Mouse (Mus musculus) ES-E14 (cell line): ENCODE measurements around the gene Fam181a. TPM values are rescaled to one million over a fixed set of nuclear protein-coding genes. Genes with fewer than 3 reads are reported as not detected.

Experiments used
- DNase-seq: peaks from one replicate; pipeline ENCODE4 v3.0.0-alpha.2; 2013; ENCODE audit warnings: low read depth, low spot score
- H3K27ac ChIP-seq: 2 replicates; pipeline ENCODE4 v1.5.1; 2012; ENCODE audit warnings: low read depth, mild to moderate bottlenecking, low read length, moderate library complexity, mixed read lengths; ENCODE audit not compliant: poor library complexity, insufficient read depth, severe bottlenecking
- H3K36me3 ChIP-seq: 2 replicates; pipeline ENCODE4 v1.6.1; 2012; ENCODE audit warnings: mild to moderate bottlenecking, low read length, moderate library complexity, mixed read lengths; ENCODE audit not compliant: control insufficient read depth, poor library complexity, insufficient read depth, severe bottlenecking
- H3K4me1 ChIP-seq, 2 experiments: fragments of 150-350 bp in 1 of 2; sonication (generic) in 1 of 2; 2 replicates each; pipeline ENCODE4 v1.6.1; 2012; ENCODE audit warnings: low read length in 2 of 2, mild to moderate bottlenecking in 1 of 2, mixed read lengths in 1 of 2; ENCODE audit not compliant: control insufficient read depth in 2 of 2, insufficient read depth in 2 of 2, poor library complexity in 1 of 2
- H3K4me3 ChIP-seq, 2 experiments: fragments of 150-350 bp in 1 of 2; sonication (generic) in 1 of 2; 2 replicates each; pipeline ENCODE4 v1.5.1; 2012; ENCODE audit warnings: low read length in 2 of 2, low read depth in 1 of 2, mild to moderate bottlenecking in 1 of 2, mixed read lengths in 1 of 2; ENCODE audit not compliant: insufficient read depth in 1 of 2, poor library complexity in 1 of 2, severe bottlenecking in 1 of 2
- H3K9ac ChIP-seq: 2 replicates; pipeline ENCODE4 v1.6.1; 2012; ENCODE audit warnings: low read depth, mild to moderate bottlenecking, low read length, mixed read lengths; ENCODE audit not compliant: poor library complexity, insufficient read depth, severe bottlenecking
- H3K9me3 ChIP-seq: fragments of 150-350 bp; sonication (generic); 2 replicates; pipeline ENCODE4 v1.6.1; 2012; ENCODE audit warnings: low read depth, mild to moderate bottlenecking, low read length; ENCODE audit not compliant: control insufficient read depth, insufficient read depth
- CHD2 ChIP-seq: IDR thresholded peaks from 2 replicates; pipeline ENCODE4 v1.6.1; 2014; ENCODE audit warnings: mild to moderate bottlenecking, low read depth, low read length, inconsistent platforms
- HCFC1 ChIP-seq: IDR thresholded peaks from 2 replicates; pipeline ENCODE4 v1.6.1; 2012; ENCODE audit warnings: low read length, inconsistent platforms, borderline replicate concordance; ENCODE audit not compliant: insufficient read depth
- MAFK ChIP-seq: IDR thresholded peaks from 2 replicates; pipeline ENCODE4 v1.6.1; 2014; ENCODE audit warnings: mild to moderate bottlenecking, low read depth, low read length, inconsistent platforms; ENCODE audit not compliant: insufficient read depth
- ZC3H11A ChIP-seq: IDR thresholded peaks from 2 replicates; pipeline ENCODE4 v1.6.1; 2012; ENCODE audit warnings: low read depth, mild to moderate bottlenecking, inconsistent platforms, low read length, borderline replicate concordance
- ZNF384 ChIP-seq: IDR thresholded peaks from 2 replicates; pipeline ENCODE4 v1.6.1; 2012; ENCODE audit warnings: low read depth, low read length, inconsistent platforms
- in situ Hi-C, 2 experiments: fragments of 600-800 bp; cut with MboI; formaldehyde crosslinking; loops; one replicate each; pipeline ENCODE4 v1.15.1; 2025; ENCODE audit warnings: low sequenced_read_pairs in 2 of 2, inconsistent platforms in 1 of 2; ENCODE audit not compliant: unreplicated experiment in 2 of 2
- total RNA-seq: library from RNA; depleted of rRNA; stranded (reverse); fragments of 300-350 nt; gene quantifications from 2 replicates; pipeline ENCODE4 v1.2.3, GENCODE M21; 2012

Fam181a gene
- total RNA-seq, 1 experiment: not detected

DNA sequence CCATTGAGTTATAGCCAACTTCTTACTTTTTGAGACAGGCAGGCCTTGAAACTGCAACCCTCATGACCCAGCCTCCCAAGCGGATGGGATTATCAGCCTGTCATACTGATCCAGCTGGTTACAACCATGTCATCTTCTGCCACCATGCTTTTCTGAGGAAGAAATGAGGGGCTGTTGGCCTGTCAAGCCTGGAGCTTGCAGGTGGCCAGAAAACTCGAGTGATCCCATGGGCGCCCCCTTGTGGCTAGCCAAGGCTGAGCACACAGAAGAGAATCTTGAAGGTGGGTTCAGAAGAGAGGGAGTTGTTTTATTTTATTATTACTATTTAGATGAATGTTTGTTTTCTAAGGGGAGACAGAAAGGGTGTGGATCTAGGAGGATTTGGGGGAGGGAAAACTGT is 4.1 kb upstream of the Fam181a start:
- Histone ChIP-seq H3K36me3 (no peaks in the 10 kb centered on the region), H3K9ac (no peak overlapping the region), H3K4me1 (no peaks in the 10 kb centered on the region), H3K4me3 (no peak overlapping the region), H3K27ac (no peak overlapping the region), H3K9me3 (no peaks in the 10 kb centered on the region)
- in situ Hi-C loops: loop anchor here (5.0 to 25.0 kb wide), 2 partner anchors 164 to 169 kb away; no protein-coding TSS in a partner anchor
- no peak for DNase-seq
- TF ChIP-seq ZC3H11A (no peak), MAFK (no peak), CHD2 (no peak), HCFC1 (no peak), ZNF384 (no peak)

DNA sequence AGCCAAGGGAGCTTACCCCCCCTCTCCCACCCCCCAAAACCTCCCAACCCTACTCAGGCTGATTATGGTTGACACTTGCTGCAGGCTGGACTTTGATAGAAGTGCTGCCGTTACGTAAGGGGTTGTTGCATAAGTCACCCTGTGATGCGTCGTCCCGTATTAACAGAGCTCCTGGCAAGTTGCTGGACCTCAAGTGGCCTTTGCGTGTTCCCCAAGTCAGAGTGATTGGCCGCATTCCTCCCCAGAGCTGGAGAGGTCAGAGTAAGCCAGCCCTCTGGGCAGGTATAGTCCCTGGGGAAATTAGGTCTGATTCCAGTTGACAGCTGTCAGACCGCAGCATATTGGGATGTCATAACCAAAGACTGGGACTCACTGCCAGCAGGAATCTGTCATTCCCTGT is 1.1 kb downstream of the Fam181a start:
- Histone ChIP-seq H3K27ac (no peak overlapping the region), H3K4me1 (peaks cover 0 to 3% of the 10 kb centered on the region in 2 experiments; a peak in 1 of 4 replicates), H3K36me3 (no peaks in the 10 kb centered on the region), H3K4me3 (no peak overlapping the region), H3K9ac (no peak overlapping the region), H3K9me3 (no peaks in the 10 kb centered on the region)
- TF ChIP-seq ZNF384 (no peak), HCFC1 (no peak), CHD2 (no peak), MAFK (no peak), ZC3H11A (no peak)
- in situ Hi-C loops: loop anchor here in 1 of 2 experiments (25.0 kb wide), 1 partner anchor 175 kb away; no protein-coding TSS in a partner anchor
- no peak for DNase-seq

DNA sequence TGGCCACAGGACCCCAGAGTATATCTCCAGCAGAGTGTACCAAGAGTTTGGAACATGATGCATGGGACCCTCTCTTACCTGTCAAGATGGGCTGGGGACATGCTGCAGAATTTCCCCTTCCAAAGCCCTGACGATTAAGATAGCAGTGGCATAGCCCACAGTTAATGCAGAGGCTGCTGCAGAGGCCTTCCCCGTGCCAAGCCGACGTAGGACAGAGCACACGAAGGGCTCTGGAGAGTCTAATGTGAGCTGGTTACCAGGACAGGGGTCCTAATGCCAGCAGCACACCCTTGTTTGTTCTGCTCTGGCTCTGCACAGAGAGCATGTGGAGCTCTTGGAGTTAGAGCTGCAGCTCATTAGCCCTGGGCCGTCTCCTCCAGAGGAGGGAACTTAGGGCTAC is 2.5 kb downstream of the Fam181a start:
- H3K4me1 ChIP-seq: peaks cover 0 to 3% of the 10 kb centered on the region in 2 experiments; a peak in 1 of 4 replicates
- TF ChIP-seq HCFC1 (no peak), ZC3H11A (no peak), CHD2 (no peak), ZNF384 (no peak), MAFK (no peak)
- H3K4me3 ChIP-seq: no peak overlapping the region
- no peak overlapping the region for H3K27ac ChIP-seq
- H3K9me3 ChIP-seq: no peaks in the 10 kb centered on the region
- no peak for DNase-seq
- in situ Hi-C loops: loop anchor here in 1 of 2 experiments (25.0 kb wide), 1 partner anchor 176 kb away; no protein-coding TSS in a partner anchor
- no peak overlapping the region for H3K9ac ChIP-seq
- H3K36me3 ChIP-seq: no peaks in the 10 kb centered on the region

DNA sequence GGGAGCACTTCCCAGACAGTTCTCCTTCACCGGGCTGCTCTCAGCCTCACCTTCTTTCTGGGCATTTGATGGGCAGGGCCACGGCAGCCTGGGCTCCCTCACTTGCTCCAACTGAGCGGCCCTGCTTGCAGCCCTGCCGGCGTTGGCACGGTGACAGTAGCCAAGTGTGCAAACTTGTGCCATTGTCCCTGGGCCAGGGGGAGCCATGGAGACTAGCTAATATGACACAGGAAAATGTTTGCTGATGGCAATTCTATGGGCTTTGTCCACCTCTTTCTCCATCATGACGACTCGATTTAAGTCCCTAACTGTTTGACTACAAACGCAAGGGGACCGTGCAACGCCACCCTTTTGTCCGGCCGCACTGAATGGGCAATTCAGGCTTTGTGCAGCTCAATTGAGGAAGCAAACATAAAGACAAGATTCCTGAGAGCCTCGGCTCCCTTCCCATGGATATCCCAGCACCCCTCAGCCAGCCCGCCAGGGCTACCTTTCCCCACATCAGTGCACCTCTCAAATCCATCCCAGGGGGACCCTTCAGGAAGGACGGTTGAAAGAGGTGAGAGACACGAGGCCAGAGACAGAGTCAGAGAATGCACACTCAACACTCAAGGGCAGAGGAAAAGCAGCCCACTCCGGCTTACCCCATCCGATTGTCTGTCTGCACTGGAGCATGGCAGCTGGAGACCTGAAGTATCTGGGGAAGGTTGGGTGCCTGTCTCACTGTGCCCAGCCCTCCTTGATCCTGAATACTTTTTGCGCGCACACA is 3.3 kb downstream of the Fam181a start:
- Histone ChIP-seq H3K9ac (no peak overlapping the region), H3K27ac (no peak overlapping the region), H3K4me1 (peaks cover 0 to 3% of the 10 kb centered on the region in 2 experiments; a peak in 1 of 4 replicates)

More for the DNA sequence above, 3.3 kb downstream of the Fam181a start:
- H3K4me3 ChIP-seq: no peak overlapping the region
- no peak for TF ChIP-seq MAFK
- TF ChIP-seq ZC3H11A: no peak
- no peak for TF ChIP-seq CHD2
- TF ChIP-seq HCFC1: no peak
- TF ChIP-seq ZNF384: no peak
- H3K9me3 ChIP-seq: no peaks in the 10 kb centered on the region
- H3K36me3 ChIP-seq: no peaks in the 10 kb centered on the region
- DNase-seq: no peak
- in situ Hi-C loops: loop anchor here in 1 of 2 experiments (25.0 kb wide), 1 partner anchor 177 kb away; no protein-coding TSS in a partner anchor
